Mouse (Mus musculus) neural tube, postnatal 0 days (tissue): Measurements from ENCODE around the gene Nynrin. TPM values are rescaled to one million over a fixed set of nuclear protein-coding genes. Genes with fewer than 3 reads are reported as not detected.

Source experiments
- polyA plus RNA-seq: library from polyadenylated mRNA; unstranded; fragments of >200 nt; fragmentation: Nextera tagmentation; extraction: Ambion mirVana; gene quantifications from 2 replicates; pipeline ENCODE4 v1.2.1, GENCODE M21; 2015

Nynrin gene
- 5.8 and 6.7 TPM in 2 replicates for polyA plus RNA-seq

DNA sequence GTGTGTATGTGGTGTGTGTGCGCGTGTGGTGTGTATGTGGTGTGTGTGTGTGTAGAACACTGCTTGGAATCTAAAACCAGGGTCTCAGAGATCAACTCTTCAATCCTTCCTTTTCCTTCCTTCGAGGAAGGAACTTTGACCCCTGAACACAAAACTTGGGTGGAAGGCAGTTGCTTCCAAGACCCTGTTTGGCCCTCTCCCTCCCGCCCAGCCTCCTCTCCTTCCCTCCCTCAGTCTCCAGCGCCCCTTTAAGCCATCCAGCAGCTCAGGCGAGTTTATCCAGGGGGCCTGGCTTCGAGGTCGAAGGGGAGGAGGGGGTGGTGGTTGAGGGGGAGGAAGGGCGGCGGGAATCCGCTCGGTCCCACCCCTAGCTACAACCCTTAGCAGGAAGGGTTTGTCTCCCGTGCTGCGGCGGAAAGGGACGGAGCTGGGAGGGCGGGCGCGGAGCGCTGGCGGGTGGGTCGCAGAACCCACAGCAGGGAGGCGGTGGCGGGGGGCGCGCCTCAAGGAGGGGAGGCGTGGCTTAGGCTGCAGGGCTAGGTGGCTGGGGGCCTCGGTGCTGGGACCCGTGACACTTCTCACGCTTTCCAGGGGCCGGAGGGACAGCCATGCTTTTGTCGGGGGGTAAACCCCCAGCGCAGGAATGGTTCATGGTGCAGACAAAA, at the start of gene Nynrin:
Gene Nynrin (plus strand): TSS at position 390 of the 665 bp plus-strand sequence.

DNA sequence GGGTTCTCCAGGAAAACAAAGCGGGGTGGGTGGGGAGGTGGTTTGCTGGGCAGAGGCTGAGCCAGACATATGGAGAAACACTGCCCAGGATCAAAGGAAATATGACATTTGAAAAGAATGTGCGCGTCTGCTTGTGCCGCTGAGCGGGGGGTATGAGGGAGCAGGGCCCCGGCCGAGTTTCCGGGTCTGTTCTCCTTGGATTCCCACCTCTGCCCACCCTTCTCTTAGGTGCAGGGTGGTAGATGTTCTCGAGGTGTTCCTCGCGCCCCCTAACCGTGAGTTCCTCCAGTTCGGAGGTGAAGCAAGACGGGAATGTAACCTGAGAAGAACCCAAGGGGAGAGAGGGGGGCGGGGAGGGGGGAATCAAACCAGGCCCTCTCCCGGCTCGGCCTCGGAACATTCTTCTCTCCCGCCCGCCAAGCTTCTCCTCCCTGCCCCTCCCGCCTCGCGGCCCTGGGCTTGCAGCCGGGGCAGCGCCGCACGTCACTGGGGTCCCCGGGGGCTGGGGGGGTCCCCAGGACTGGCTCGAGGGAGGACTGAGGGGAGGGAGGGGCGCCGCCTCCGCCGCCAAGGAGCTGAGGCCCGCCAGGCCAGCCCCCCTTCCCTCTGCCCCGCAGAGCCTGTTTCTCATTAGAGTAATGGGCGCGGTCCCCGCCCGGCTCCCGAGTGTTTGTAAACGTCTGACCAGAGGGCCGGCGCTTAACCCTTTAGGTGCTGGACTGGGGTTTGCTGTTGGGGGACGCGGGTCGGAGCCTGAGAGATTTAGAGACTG, 30.6 kb upstream of the Nynrin start, which contains the start of gene Nfatc4:
Gene Nfatc4 (plus strand): TSS at position 154 of the 772 bp plus-strand sequence.

DNA sequence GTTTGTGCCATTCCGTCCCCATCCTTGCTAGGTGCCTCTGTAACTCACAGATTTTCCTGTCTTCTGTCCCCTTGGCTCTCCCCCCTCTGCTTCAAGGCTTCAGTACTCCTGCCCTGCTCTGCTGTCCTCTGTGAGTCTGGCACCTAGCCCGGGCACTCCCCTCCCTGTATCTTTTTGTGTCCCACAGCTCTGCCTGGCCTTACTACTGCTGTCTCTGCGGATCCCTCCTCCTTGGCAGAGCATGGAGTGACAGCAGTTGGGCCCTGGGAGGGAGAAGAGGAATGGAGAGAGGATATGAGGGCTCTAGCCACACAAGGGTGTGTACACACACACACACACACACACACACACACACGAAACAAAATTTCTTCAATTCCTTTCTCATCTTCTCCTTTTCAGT, 30.4 kb downstream of the Nynrin start, which contains the start of gene Cbln3:
Gene Cbln3 (minus strand): TSS at position 227 of the 400 bp plus-strand sequence.

GRCm38 (mm10) chr14:55884713-55885113, 30.9 kb downstream of the Nynrin start, which contains the start of gene Khnyn:
TSS of gene Khnyn (plus strand) at chr14:55884947.

DNA sequence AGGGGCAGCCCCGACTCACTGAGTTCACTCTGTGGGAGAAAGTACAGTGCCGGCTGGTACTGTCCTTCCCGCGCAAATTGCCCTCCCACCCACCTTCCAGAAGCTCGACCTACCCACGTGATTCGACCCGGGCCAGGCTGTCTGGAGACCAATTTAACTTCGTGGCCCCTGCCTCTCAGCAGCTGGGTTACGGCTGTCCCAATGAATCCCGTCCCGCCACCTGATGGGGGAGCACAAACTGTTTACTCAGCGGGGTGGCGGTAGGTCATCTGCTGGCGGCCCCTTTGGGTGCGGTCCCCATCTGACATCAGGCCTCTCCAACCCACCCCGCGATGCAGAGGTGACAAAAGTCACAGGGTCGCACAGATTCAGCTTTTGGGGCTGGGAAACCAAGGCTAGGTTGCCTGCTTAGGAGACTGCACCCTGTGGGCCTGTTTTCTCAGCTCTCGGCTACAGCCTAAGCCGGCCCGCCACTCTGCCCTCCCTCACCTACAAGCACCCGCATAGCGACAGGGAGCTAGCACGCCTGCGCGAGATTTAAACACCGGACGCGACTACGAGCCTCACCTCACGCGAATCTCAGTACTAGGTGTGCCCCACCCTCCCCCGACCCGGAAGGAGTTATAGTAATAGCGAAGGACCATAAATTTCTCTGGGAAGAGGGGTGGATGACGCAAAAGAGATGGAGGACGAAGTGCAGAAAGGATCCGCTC, 46.0 kb downstream of the Nynrin start, which contains the start of gene Sdr39u1:
Gene Sdr39u1 (minus strand): TSS at position 593 of the 713 bp plus-strand sequence.

Other genes starting within 250 kb of the Nynrin start
- 14.5 and 14.7 TPM in 2 replicates for gene Rec8, start 236.0 kb upstream of the Nynrin start, polyA plus RNA-seq
- gene Ipo4, start 218.1 kb upstream of the Nynrin start, polyA plus RNA-seq: 91.3 and 115 TPM in 2 replicates
- 1.4 and 1.9 TPM in 2 replicates for gene Gm49378, start 216.1 kb upstream of the Nynrin start, polyA plus RNA-seq
- 56.4 and 60.8 TPM in 2 replicates for gene Tm9sf1, start 210.2 kb upstream of the Nynrin start, polyA plus RNA-seq
- gene Tssk4, start 203.8 kb upstream of the Nynrin start, polyA plus RNA-seq: 0.18 and 0.27 TPM in 2 replicates
- 73.9 and 80.1 TPM in 2 replicates for gene Mdp1, start 193.5 kb upstream of the Nynrin start, polyA plus RNA-seq
- 39.0 and 39.8 TPM in 2 replicates for gene Gmpr2, start 182.1 kb upstream of the Nynrin start, polyA plus RNA-seq
- gene Nedd8, start 181.9 kb upstream of the Nynrin start, polyA plus RNA-seq: 600 and 637 TPM in 2 replicates
- gene Tinf2, start 172.2 kb upstream of the Nynrin start, polyA plus RNA-seq: 23.1 and 26.2 TPM in 2 replicates
- gene Tgm1, start 140.1 kb upstream of the Nynrin start, polyA plus RNA-seq: 0.19 and 0.46 TPM in 2 replicates
- 51.6 and 55.1 TPM in 2 replicates for gene Rabggta, start 131.7 kb upstream of the Nynrin start, polyA plus RNA-seq
- 98.5 and 99.2 TPM in 2 replicates for gene Dhrs1, start 108.3 kb upstream of the Nynrin start, polyA plus RNA-seq
- gene Nop9, start 108.3 kb upstream of the Nynrin start, polyA plus RNA-seq: 18.9 and 24.6 TPM in 2 replicates
- 0.57 and 0.76 TPM in 2 replicates for gene Cideb, start 95.6 kb upstream of the Nynrin start, polyA plus RNA-seq
- gene Ltb4r2, start 92.6 kb upstream of the Nynrin start, polyA plus RNA-seq: 0.50 and 0.74 TPM in 2 replicates
- gene Ltb4r1, start 88.0 kb upstream of the Nynrin start, polyA plus RNA-seq: 0.38 and 1.1 TPM in 2 replicates
- 2.4 and 2.6 TPM in 2 replicates for gene Adcy4, start 69.9 kb upstream of the Nynrin start, polyA plus RNA-seq
- 1.4 and 1.5 TPM in 2 replicates for gene Ripk3, start 65.1 kb upstream of the Nynrin start, polyA plus RNA-seq
- 5.1 and 5.7 TPM in 2 replicates for gene Nfatc4, start 30.9 kb upstream of the Nynrin start, polyA plus RNA-seq
- 0.68 and 1.0 TPM in 2 replicates for gene Cbln3, start 30.4 kb downstream of the Nynrin start, polyA plus RNA-seq
- 6.2 and 7.5 TPM in 2 replicates for gene Khnyn, start 30.9 kb downstream of the Nynrin start, polyA plus RNA-seq
- 141 and 152 TPM in 2 replicates for gene Sdr39u1, start 46.3 kb downstream of the Nynrin start, polyA plus RNA-seq
- gene Cma1, start 90.7 kb downstream of the Nynrin start, polyA plus RNA-seq: 0.43 and 0.57 TPM in 2 replicates
- not detected in 2 replicates for gene Cma2, start 97.0 kb downstream of the Nynrin start, polyA plus RNA-seq
- not detected in 2 replicates for gene Mcpt1, start 164.0 kb downstream of the Nynrin start, polyA plus RNA-seq
- gene Mcpt9, start 176.5 kb downstream of the Nynrin start, polyA plus RNA-seq: not detected in 2 replicates
- not detected in 2 replicates for gene Mcpt2, start 188.0 kb downstream of the Nynrin start, polyA plus RNA-seq
- 0.14 TPM in 1 of 2 replicates, not detected in the other for gene Mcpt4, start 208.3 kb downstream of the Nynrin start, polyA plus RNA-seq
- not detected in 2 replicates for gene Mcpt8, start 231.3 kb downstream of the Nynrin start, polyA plus RNA-seq
- gene Ctsg, start 248.6 kb downstream of the Nynrin start, polyA plus RNA-seq: not detected in 2 replicates